Mouse (Mus musculus): ENCODE data around the gene Cenpv. TPM values are rescaled to one million over a fixed set of nuclear protein-coding genes. Genes with fewer than 3 reads are reported as not detected.

Cenpv gene
- polyA plus RNA-seq, 1 experiment from 2014 or later: 47.1 TPM

DNA sequence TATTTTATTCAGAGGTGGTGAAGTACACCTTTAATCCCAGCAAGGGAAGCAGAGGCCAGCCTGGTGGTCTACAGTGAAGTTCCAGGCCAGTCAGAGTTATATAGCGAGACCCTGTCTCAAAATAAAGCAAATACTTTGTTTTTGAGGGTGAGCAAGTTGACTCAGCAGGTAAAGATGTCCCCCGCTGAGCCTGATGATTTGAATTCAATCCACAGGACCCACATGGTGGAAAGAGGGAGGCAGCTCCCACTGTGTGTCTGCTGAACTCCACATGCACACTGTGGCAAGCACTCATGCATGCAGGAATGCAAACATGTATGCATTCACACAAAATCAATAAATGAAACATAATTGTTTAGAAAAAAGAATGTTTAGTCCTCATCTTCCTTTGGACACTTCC, 40.3 kb downstream of the Cenpv start:
- H3K9me3 ChIP-seq: no peaks in the 10 kb centered on the region
- H3K27ac ChIP-seq: no peak overlapping the region
- no peak overlapping the region for H3K4me2 ChIP-seq (replicated peaks)
- no peak overlapping the region for H3K9ac ChIP-seq
- no peaks in the 10 kb centered on the region for H3K27me3 ChIP-seq
- 84% methylated on average over 2 of the region's 2 CpGs for WGBS
- no peak for ATAC-seq (ENCODE audit: insufficient number of reproducible peaks, insufficient read depth, low FRiP score, low TSS enrichment)
- no peaks in the 10 kb centered on the region for H3K36me3 ChIP-seq
- H3K4me1 ChIP-seq: peaks cover 13% of the 10 kb centered on the region
- no peak overlapping the region for H3K4me3 ChIP-seq

- H3K27me3 ChIP-seq: no peaks in the 10 kb centered on the region
- H3K9ac ChIP-seq: no peak overlapping the region
- peaks cover 13% of the 10 kb centered on the region for H3K4me1 ChIP-seq
- H3K4me2 ChIP-seq (replicated peaks): no peak overlapping the region
- H3K27ac ChIP-seq: no peak overlapping the region
- 63% methylated on average over 3 of the region's 3 CpGs for WGBS
- ATAC-seq (ENCODE audit: insufficient number of reproducible peaks, insufficient read depth, low FRiP score, low TSS enrichment): no peak
- H3K4me3 ChIP-seq: no peak overlapping the region
- H3K36me3 ChIP-seq: no peaks in the 10 kb centered on the region
- H3K9me3 ChIP-seq: no peaks in the 10 kb centered on the region
Measured at GRCm38 (mm10) chr11:62497181-62497580, 41.9 kb downstream of the Cenpv start.

DNA sequence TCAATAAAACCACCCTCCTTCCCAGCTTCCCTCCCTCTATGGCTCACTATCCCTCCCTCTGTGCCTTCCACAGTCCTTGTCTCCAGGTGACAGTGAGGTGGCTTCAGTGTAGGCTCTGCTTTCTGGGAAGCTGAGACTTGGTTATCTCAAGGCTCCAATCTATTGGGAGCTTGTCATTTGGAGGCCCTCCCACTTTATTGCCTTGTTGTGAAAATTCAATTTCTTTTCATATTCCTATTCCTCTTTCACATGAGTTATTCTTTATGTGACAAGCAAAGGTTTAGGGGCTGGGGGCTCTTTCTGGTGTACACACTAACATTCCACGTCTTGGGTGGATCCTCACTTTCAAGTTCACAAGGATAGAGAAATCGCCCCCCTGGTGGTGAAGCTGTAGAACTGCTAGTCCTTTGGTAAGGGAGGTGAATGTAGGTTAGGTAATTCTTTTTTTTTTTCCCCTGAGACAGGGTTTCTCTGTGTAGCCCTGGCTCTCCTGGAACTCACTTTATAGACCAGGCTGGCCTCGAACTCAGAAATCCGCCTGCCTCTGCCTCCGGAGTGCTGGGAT, 42.8 kb downstream of the Cenpv start:
- H3K36me3 ChIP-seq: no peaks in the 10 kb centered on the region
- H3K4me2 ChIP-seq (replicated peaks): no peak overlapping the region
- H3K4me1 ChIP-seq: peaks cover 13% of the 10 kb centered on the region
- no peak for ATAC-seq (ENCODE audit: insufficient number of reproducible peaks, insufficient read depth, low FRiP score, low TSS enrichment)
- 52% methylated on average over 5 of the region's 5 CpGs for WGBS
- no peak overlapping the region for H3K4me3 ChIP-seq
- H3K9ac ChIP-seq: no peak overlapping the region
- no peak overlapping the region for H3K27ac ChIP-seq
- no peaks in the 10 kb centered on the region for H3K9me3 ChIP-seq
- no peaks in the 10 kb centered on the region for H3K27me3 ChIP-seq

DNA sequence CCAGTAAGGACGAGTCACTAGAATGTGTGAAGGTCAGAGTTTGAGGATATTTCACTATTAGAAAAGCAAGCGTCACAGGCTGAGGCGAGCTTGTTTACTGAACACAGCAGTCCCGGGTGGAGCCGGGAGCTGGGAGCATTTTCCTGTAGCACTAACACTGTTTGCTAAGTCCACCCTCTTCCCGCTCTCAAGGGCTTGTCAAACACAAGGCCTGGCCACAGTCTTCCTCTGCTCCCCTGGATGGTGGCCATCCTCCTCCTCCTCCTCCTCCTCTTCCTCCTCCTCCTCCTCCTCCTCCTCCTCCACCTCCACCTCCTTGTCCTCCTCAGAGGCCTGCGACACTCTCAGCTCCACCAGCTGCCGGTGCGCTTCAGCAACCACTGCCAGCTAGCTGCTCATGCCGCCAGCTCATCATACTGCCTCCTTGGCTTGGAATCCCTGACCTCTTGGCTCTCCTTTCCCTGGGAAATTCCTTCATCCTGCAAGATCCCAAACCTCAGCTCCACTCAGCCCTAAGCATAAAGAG, 43.7 kb downstream of the Cenpv start:
- WGBS: 31% methylated on average over 9 of the region's 10 CpGs
- Histone ChIP-seq H3K9ac (no peak overlapping the region), H3K4me2 (replicated peaks) (0 out of 2 replicates have a peak overlapping the region, but pooled peaks have one; percentile 13), H3K27me3 (no peaks in the 10 kb centered on the region), H3K27ac (peak overlapping the region; percentile 71; the same call in 1 of the 2 replicates), H3K36me3 (no peaks in the 10 kb centered on the region), H3K4me3 (no peak overlapping the region), H3K4me1 (peaks cover 13% of the 10 kb centered on the region), H3K9me3 (no peaks in the 10 kb centered on the region)
- ATAC-seq (ENCODE audit: insufficient number of reproducible peaks, insufficient read depth, low FRiP score, low TSS enrichment): 0 out of 2 replicates have a peak, but pooled peaks have one; percentile 47

- Histone ChIP-seq H3K27ac (peak overlapping the region; percentile 71; the same call in 1 of the 2 replicates), H3K36me3 (no peaks in the 10 kb centered on the region), H3K4me3 (no peak overlapping the region), H3K27me3 (no peaks in the 10 kb centered on the region), H3K9me3 (no peaks in the 10 kb centered on the region), H3K4me2 (replicated peaks) (0 out of 2 replicates have a peak overlapping the region, but pooled peaks have one; percentile 13), H3K4me1 (peaks cover 13% of the 10 kb centered on the region), H3K9ac (no peak overlapping the region)
- peak; percentile 69; the same call in 1 of the 2 replicates for ATAC-seq (ENCODE audit: insufficient number of reproducible peaks, insufficient read depth, low FRiP score, low TSS enrichment)
- 3% methylated on average over 6 of the region's 6 CpGs for WGBS
Measured at GRCm38 (mm10) chr11:62494754-62495275, 44.2 kb downstream of the Cenpv start.

DNA sequence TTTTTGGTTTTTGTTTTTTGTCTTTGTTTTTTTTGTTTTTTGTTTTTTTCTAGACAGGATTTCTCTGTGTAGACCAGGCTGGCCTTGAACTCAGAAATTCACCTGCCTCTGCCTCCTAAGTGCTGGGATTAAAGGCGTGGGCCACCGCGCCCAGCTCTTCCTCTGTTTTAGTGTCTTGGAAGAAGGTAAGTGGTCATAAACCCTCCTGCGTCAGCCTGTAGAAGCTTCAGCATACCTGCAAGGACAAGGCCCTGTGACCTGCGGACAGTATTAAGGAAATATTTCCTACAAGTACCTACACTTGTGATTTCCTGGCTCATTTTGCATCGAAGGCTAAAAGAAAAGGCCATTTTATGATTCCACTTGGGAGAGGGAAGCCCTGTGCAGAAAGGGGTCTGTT, 45.4 kb downstream of the Cenpv start:
- Histone ChIP-seq H3K9me3 (no peaks in the 10 kb centered on the region), H3K36me3 (no peaks in the 10 kb centered on the region), H3K27ac (no peak overlapping the region), H3K4me3 (no peak overlapping the region), H3K27me3 (no peaks in the 10 kb centered on the region), H3K4me1 (peaks cover 13% of the 10 kb centered on the region), H3K4me2 (replicated peaks) (no peak overlapping the region), H3K9ac (no peak overlapping the region)
- WGBS: 93% methylated on average over 6 of the region's 6 CpGs
- ATAC-seq (ENCODE audit: insufficient number of reproducible peaks, insufficient read depth, low FRiP score, low TSS enrichment): no peak

DNA sequence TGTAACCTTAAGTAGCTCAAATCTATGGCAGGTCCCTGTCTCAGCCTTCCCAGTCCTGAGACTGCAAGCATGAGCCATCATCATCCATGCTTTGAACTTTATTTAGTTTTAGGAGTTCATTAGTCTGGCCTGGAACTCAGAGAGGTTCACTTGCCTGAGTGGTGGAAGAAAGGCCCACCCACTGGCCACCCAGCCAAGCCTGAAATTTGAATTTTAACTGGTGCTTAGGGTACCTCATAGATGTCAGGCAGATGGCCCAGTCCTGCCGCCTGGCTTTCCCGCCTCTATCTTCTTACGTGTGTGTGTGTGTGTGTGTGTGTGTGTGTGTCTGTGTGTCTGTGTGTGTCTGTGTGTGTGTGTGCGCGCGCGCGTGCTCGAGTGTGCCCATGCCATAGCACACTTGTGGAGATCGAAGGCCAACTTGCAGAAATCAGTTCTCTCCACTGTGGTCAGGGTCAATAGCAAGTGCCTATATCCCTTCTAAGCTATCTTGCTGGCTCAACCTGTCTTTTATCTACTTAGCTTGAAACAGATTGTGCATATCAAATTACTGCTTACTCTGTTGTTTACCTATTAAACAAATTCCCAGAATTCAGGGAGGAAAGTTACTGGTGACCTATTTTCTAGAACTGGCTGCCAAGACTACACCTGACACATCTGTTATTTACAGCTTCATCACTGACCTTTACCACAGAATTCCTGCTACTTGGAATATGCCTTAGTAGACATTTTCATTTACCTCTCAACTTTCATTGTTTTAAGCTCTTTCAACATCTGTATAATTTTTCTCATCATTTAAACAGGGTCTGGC, 51.3 kb downstream of the Cenpv start:
- H3K4me2 ChIP-seq (replicated peaks): no peak overlapping the region
- no peak overlapping the region for H3K9ac ChIP-seq
- no peak for ATAC-seq (ENCODE audit: insufficient number of reproducible peaks, insufficient read depth, low FRiP score, low TSS enrichment)
- no peak overlapping the region for H3K4me3 ChIP-seq
- no peaks in the 10 kb centered on the region for H3K36me3 ChIP-seq
- H3K4me1 ChIP-seq: no peaks in the 10 kb centered on the region
- H3K27me3 ChIP-seq: no peaks in the 10 kb centered on the region
- WGBS: 90% methylated on average over 10 of the region's 10 CpGs
- H3K27ac ChIP-seq: no peak overlapping the region
- H3K9me3 ChIP-seq: no peaks in the 10 kb centered on the region

DNA sequence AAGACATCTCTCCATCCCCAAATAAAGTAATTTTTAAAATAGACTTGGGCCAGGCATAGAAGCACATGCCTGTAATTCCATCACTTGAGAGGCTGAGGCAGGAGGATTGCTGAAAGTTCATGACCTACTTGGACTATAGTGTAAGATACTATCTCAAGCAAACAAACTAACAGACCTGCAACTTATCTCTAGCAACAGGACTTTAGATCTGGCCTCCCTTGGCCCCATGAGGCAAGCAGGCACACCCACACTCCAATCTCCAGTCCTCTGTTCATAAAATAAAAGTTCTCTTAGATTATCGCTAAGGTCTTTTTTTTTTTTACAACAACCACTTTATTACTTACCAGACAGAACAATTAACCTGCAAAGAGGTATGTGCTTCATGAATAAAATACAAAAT, 52.1 kb downstream of the Cenpv start:
- no peak overlapping the region for H3K27ac ChIP-seq
- H3K4me2 ChIP-seq (replicated peaks): no peak overlapping the region
- no peak overlapping the region for H3K9ac ChIP-seq
- H3K36me3 ChIP-seq: no peaks in the 10 kb centered on the region
- no peaks in the 10 kb centered on the region for H3K27me3 ChIP-seq
- no peaks in the 10 kb centered on the region for H3K4me1 ChIP-seq
- WGBS: 95% methylated on average over 1 of the region's 1 CpGs
- no peak for ATAC-seq (ENCODE audit: insufficient number of reproducible peaks, insufficient read depth, low FRiP score, low TSS enrichment)
- H3K4me3 ChIP-seq: no peak overlapping the region
- no peaks in the 10 kb centered on the region for H3K9me3 ChIP-seq

GRCm38 (mm10) chr11:62479581-62479980, 59.5 kb downstream of the Cenpv start:
- Histone ChIP-seq H3K4me1 (no peaks in the 10 kb centered on the region), H3K9ac (no peak overlapping the region), H3K4me3 (no peak overlapping the region), H3K36me3 (no peaks in the 10 kb centered on the region), H3K27ac (no peak overlapping the region), H3K27me3 (no peaks in the 10 kb centered on the region), H3K9me3 (no peaks in the 10 kb centered on the region), H3K4me2 (replicated peaks) (no peak overlapping the region)
- ATAC-seq (ENCODE audit: insufficient number of reproducible peaks, insufficient read depth, low FRiP score, low TSS enrichment): no peak
- WGBS: 87% methylated on average over 5 of the region's 5 CpGs

- H3K4me3 ChIP-seq: no peak overlapping the region
- H3K4me1 ChIP-seq: no peaks in the 10 kb centered on the region
- H3K9ac ChIP-seq: no peak overlapping the region
- H3K27me3 ChIP-seq: no peaks in the 10 kb centered on the region
- WGBS: 64% methylated on average over 6 of the region's 6 CpGs
- H3K36me3 ChIP-seq: no peaks in the 10 kb centered on the region
- no peak overlapping the region for H3K27ac ChIP-seq
- H3K4me2 ChIP-seq (replicated peaks): no peak overlapping the region
- H3K9me3 ChIP-seq: no peaks in the 10 kb centered on the region
- ATAC-seq (ENCODE audit: insufficient number of reproducible peaks, insufficient read depth, low FRiP score, low TSS enrichment): no peak
Measured at GRCm38 (mm10) chr11:62478931-62479330, 60.1 kb downstream of the Cenpv start.

DNA sequence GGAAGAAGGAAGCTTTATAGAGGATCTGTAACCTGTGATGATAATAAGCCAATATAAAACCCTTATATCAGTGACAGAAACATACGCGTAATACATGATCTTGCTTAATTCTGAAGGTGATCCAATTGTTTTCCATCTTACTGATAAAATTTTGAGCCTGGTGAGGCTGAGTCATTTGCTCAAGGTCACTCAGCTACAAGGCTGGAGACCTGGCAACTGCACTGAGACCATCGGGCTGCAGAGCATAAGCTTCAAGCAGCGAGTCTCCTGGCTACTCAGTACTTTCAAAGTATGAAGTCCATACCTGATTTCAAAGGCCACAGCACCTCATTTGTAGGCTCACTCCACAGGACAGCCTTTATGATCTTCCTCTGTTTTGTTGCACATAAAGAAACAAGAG, 62.9 kb downstream of the Cenpv start:
- 92% methylated on average over 4 of the region's 4 CpGs for WGBS

More for the DNA sequence above, 62.9 kb downstream of the Cenpv start:
- Histone ChIP-seq H3K4me3 (no peak overlapping the region), H3K4me1 (no peaks in the 10 kb centered on the region), H3K9ac (no peak overlapping the region), H3K36me3 (no peaks in the 10 kb centered on the region), H3K27ac (no peak overlapping the region), H3K4me2 (replicated peaks) (no peak overlapping the region), H3K27me3 (no peaks in the 10 kb centered on the region), H3K9me3 (no peaks in the 10 kb centered on the region)
- ATAC-seq (ENCODE audit: insufficient number of reproducible peaks, insufficient read depth, low FRiP score, low TSS enrichment): no peak
